Mouse (Mus musculus) natural killer cell, adult 2 months (primary cell): ENCODE results near the gene Ascl2.

Experiments
- DNase-seq, 2 experiments: peaks; one replicate each; pipeline ENCODE4 v3.0.0; 2022; ENCODE audit warnings: low spot score in 2 of 2

Gene Ascl2

DNA sequence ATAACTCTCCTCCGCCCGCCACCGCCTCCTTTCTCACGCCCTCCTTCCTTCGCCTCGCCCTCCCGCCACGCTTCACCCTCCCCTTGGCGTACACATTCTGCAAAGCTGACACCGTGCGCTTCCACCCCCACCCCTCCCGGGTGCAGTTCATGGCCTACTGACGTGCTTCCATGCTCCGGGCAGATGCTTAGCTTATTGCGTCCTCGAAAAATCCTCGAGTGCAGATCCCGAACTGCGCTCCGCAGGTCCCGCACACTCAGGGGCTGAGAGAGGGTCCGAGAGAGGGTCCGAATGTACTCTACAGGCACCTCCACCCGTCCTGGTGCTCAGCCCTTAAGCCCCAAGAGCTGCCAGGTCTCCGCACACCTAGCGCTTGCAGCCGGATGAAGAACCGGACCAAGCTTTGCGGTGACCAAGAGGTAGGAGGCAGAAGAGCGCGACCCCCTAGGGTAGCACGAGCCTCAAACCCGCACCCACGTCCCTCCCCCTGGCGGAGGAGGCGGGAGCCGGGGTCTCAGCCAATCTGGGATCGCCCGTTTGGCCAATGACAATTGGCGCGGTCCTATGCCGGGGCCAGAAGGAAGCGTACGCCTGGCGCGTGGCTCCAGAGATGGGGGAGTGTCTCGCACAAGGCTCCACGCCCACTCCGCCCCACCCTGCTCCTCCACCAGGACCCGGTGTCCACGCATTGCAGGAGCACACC lies at the start of gene Ascl2:
Ascl2 (minus strand) TSS at position 456 of the 703 bp plus-strand sequence.
- no peak for DNase-seq

DNA sequence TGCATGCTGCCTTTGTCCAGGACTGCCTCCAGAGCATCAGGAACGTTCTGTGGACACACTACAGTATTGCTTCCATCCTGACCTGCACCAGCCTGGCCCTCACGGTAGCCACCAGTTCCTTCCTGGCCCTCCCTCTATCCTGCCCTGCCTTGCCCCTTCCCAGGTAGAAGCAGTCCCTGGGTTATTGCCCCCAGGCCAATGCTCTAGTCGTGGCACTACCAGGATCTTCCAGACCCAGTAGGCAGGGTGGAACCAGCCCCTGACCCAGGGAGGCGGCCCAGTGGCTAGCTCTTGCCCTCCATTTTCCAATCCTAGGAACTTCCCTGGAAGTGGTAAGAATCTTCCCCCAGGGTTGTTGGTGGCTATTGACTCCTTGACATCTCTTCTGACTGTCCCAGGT lies 48.1 kb upstream of the Ascl2 start:
- DNase-seq = no peak

DNA sequence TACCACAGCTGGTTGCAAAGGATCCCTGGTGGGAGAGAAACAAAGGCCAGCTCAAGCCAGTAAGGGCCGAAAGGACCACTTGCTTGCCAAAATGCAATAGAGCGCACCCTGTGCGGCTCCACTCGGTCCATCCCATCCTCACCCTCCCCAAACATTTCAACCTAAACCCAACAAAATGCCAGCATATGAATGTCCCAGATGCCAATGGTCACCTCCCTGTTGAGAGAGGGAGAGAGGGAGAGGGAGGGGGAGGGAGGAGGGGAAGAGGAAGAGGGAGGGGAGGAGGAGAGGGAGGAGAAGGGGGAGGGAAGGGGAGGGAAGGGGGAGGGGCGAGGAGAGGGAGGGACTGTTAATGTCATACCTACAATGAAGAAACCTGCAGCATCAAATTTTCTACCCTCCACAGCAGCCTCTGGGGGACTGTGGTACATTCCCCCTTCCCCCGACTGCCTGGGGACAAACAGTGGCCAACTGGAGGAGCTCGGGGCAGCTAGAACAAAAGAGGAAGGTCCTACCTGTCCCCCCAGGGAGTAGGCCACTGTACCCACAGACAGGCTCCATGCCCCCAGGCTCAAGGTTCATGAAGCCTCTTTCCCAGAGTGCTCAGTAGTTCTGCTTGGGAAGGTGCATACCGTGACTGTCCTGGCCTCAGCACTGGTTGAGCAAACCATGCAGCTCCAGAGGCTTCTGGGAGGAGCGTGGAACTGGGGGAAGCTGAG lies 47.5 kb upstream of the Ascl2 start:
- DNase-seq = no peak

DNA sequence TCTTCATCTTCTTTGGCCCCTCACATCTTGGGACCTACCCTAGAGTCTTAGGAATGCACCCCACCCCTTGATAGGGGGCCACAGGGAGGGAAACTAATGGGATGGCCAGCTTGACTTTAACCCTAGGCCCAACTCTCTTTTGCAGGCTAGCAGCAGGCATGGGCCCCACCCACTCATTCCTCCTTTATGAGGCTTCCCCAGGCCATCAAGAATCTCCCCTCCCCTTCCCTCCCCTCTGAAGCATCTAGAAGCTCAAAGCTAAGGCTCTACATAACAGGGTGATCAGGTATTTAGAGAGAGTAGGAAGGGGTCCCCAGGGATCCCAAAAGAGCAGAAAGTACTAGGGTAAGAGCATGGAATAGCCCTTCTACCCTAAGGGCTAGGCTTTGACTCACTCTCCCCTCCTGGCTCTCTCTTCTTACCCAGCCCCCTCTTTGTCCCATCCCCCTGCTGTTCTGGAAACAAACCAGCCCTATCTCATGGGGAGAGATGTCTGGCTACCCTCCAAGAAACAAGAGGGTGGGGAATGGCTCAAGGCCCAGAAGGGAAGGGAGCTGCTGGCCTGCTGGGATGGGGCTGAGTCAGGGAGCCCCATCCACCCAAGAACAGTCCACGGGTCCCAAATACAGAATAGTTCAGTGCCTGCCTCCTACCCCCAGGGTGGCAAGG lies 46.8 kb upstream of the Ascl2 start:
- no peak for DNase-seq

DNA sequence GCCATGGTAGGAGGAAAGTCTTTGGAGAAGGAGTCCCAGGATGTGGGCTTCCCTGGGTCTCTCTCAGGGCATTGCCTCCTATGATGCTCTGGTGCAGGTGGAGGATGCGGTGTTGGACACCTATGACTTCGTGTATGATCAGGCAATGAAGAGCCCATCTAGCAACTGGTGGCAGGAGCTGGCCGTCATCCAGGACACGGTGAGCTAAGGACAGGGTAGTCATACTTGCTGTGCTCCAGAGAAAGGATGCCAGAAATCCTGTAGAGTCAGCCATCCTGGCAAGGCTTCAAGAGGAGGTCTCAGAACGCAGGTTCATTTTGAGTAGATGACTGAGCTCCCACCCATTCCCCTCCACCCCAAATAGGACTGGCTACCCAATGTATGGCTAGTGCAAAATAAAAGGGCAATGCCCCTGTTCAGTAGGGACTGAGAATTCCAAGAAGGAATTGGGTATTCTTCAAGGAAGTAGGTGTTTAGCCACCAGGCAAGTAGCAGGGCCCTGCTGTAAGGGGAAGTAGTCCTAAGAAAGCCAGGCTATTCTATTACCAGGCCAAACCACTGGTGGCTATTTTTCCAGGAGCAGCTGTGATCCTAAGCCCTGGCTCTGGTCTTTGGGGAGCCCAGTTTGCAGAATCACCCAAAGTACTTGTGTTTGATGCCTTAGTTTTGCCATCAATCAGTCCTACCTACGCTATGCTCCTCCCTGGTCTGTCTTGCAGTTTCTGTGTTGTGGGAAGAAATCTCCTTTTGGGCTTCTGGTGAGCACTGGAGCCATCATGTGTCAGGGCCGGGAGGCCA lies 46.0 kb upstream of the Ascl2 start:
- no peak for DNase-seq

DNA sequence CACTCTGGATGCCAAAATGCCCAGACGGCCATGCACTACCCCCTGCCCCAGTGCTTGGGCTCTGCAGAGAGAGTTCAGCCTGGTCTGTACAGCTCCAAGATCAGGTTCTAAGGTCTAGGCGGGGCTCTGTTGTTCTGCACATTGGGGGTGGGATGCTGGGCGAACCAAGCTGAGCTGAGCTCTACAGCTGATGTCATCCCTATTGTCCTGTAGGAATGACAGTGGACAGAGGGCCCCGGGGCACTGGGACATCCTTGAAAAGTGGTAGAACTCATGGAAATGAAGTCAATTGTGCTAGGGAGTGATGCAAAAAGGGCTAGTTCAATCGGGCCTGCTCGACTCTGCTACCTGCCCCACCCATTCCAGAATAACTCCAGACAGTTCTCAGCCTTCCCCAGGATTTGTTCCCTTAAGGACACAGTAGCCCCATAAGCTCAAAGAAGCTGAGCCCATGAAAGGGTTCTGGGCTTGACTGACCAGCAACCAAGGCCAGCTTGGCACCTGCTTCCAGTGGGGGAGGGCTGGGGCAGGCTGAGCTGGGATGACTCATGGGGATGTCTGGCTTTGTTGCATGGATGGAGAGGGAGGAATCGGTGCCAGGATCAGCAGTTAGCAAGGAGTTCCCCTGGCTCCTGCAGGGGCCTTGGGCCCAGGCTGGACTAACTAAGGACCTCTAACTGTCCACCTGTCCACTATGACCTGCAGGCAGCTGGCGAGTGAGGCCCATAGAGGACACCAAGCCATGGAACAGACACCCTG lies 44.5 kb upstream of the Ascl2 start:
- DNase-seq = no peak

DNA sequence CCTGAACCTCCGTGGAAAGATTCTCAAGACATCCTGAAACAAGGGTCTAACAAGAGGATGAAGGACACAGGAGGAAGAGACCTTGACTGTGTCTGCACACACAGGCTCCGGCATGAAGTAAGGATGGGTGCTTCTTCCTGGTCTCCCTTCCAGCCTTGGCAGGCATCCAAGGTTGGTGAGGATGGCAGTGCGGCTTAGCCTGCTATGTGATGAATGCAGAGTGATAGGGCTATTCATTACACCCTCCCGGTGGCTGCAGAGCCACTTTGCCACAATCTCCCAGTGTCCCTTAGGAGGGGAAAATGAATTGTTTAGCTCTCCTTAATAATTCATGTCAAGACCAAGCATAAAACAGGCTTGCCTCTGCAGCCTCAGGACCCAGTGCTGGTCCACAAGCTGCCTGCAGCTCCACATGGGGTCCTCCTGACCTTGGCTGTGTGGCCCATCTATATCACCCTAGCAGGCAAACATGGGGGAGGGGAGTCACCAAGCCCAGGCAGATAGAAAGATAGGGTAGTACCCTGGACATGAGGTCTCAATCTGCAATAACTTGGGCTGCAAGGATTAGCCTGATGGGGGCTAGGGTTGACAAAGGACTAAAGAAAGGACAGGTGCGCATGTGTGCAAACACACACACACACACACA lies 43.3 kb upstream of the Ascl2 start:
- no peak for DNase-seq

DNA sequence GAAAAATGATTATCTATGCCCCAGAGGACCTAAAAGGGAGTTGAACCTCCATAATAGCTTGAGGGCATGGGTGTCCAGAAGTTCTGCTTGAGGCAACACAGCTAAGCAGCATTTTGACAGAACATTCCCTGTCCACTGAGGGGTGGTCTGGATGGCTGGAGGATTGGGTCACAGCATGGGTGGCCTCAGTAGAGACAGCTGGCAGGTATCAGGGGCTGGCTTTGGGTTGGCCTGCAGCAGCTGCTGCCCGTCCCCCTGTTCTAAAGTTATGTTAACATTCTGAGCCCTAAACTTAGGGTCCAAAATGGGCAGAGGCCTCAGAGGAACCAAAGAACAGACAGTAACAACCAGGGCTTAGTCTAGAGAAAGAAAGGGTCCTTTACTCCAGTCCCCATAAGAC lies 42.2 kb upstream of the Ascl2 start:
- DNase-seq = no peak

DNA sequence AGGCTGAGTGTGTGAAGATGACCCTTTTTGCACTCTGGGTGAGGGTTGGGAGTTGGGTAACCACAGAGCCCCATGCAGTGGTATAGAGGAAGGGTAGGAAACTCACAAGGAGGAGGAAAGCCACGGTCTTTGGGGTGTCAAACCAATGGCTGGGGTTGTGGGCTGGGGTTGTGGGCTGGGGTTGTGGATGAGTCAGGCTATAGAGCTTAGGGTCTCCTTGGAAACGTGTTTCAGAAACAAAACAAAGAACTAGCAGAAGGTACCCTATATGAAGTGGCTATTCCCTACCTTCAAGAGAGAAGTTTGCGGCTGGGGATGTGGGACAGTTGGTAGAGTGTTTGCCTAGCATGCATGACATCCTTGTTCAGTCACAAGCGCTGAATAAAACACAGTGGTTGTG lies 40.9 kb upstream of the Ascl2 start:
- peak; percentile 68 to 81 for DNase-seq

DNA sequence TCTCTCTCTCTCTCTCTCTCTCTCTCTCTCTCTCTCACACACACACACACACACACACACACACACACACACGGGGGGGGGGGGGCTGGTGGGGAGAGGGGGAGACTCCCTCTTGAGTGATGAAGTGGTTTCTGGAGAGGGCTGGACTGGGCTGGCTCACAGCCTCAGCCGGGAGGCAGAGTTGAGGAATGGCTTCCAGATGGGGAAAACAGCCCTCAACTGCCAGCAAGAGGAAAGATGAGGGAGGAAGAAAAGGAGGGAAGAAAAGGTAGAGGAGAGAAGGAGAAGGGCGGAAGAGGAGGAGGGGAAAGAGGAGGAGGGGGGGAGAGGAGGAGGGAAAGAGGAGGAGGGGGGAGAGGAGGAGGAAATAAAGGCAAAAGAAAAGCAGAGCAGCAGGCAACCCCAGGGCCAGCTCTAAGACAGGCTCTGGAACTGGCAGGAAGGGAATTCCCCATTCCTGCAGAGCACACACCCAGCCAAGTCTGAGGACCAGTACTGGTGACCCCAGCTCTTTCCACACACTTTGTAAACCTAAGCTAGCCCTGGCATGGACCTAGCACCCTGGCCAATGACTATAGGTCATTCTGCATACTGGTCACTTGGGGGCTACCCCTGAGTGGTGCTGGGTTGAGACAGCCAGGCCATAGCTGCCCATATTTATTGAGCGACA lies 40.1 kb upstream of the Ascl2 start:
- peak in 1 of 2 experiments; percentile 31 for DNase-seq

DNA sequence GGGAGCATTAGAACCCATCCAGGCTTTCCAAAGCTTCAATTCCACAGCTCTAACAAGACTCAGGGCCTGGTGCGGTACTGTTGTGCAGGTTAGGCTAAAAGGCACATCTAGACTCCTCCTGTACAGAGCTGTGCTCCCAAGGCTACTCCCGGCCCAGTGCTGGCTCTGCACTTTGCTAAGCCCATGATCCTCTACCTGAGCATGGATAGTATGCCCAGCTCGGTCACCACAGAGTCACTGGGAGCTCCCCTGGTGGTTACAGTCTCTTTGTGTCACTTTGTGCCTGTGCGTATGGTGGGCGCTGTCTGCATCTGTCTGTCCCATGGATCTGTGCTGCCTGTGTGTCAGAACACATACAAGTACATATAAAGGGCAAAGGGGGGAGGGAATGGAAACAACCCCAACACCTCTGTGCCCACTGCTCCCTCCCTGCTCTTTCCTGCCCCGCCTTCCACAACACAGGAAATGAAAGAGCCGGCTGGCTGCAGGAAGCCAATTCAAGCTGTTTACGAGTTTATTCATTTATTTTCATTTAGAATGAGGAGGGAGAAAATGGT lies 39.4 kb upstream of the Ascl2 start:
- peak; percentile 66 to 69 for DNase-seq

DNA sequence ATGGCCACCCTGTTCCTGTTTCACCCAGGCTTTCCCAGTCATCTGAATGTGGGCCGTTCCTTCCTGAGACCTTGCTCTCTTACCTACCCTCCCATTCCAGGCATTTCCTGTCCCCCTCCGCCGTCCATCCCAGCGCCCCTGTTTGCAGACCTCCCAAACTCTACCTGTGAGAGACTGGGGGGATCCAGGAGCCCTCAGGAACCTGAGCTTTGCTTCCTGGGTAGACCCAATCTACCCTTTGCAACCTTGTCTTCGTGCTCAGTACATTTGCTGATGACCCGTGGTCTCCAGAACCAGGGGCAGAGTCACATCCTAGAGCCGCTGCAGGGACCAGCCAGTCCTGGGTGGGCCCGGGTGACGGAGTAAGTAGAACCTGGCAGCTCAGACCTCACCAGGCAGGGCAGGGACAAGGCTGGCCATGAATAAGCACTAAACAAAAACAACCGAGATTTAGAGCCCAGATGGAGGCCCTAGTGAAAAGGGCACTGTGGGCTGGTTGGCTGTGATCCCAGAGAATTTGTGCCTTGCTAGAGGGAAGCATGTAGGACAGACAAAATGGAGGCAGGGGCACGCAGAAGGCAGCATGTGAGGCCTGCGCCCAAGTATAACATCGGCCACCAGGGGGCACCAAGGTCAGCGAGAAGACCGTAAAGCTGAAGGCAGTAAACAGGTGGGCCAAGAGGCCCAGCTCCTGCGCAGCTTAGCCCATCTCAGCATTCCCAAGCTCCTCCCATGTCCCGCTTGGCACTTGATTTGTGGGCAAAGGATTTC lies 38.7 kb upstream of the Ascl2 start:
- DNase-seq = peak; percentile 86 to 91

DNA sequence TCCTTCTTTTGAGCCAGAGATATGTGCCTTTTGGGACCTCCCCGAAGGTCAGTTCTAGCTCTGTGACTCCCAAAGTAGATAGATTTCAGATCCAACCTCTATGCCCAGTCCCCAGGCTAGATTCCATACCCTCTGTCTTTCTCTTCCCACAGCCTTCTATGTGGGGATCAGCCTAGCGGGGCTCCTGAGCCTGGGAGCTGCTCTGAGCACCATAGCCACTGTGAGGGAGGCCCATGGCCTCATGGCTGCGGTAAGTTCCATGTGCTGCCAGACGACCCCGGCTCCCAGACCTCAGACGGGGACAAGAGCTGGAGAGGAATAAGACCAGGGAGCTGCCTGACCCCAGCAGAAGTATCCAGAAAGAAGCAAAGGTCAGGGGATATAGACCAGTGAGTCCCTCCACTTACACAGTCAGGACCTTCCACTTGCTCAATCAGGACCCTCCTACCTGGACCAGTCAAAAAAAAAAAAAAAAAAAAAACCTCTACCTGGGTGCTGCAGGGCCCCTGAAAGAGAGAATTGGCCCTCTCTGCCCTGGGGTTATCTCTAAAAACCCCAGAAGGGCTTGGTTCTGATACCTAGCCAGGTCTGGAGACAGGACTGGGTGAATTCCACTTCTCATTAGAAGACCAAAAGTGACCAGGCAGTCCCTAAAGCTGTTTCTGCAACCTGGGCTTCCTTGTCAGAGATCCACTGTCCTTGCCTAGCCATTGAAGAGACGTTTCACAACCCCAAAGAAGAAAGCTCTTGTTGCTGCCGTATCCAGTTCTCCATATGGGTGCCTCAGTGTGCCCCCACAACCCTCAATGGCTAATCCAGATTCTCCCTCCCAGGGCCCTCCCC lies 37.9 kb upstream of the Ascl2 start:
- DNase-seq = no peak

DNA sequence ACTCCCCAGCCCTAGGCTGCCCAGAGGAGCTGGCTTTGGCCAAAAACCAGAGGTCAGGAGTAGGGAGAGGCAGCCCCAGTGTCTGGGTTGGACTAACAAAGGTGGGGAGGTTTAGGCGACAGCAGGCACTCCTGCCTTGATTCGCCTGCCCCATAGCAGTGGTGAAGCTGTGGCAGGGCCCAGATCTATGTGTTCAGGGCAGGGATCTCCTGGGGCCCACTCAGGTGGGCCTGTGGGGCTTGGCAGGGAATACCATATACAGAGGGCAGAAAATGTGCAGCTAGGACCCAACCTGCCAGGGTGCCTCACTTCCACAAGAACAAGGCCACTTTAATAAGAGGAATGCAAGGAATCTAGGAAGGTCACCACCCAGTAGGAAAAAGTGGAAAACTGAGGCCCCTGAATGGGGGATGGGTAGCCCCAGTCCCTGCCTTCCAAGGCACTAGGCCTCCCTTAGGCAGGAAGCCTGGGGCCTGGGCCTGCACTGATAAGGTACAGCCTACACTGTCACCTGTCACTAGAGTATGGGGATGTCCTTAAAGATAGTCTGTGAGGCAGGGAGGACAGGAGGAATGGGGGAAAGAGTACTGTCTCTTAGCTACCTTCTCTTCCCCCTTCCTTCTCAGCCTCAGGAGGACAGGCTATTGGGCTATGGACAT lies 37.2 kb upstream of the Ascl2 start:
- no peak for DNase-seq

DNA sequence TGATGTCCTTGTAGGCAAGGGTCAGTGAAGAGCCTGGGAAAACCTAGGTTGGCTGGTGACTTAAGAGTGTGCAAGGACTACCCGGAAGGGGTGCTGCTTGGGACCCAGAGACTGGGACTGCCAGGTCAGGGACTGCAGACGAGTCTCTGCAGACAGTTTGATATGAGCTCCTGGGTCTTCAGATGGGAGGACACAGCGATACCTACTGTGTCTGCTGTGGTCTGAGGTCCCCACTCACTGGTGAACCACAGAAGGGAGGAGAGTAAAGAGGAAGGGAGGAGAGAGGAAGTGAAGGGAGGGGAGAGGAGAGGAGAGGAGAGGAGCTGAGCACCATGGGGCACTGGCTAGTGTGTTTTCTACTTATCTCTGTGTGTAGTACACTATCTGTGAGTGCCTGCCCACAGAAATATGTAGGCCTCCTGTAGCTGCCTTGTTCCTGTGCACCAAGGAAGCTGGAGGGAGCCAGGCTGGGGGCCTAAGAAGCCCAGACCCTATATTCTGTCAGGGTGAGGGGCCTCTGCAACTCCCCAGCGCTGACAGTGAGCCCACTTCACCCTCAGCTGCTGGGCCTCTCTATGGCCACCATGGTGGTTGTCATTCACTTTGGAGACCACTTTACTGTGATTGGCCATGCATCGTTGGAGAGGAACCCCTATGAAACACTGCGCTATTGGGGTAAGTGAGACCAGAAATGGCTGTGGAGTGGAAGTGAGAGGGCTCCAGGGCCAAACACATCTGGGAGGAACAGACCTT lies 36.5 kb upstream of the Ascl2 start:
- peak; percentile 36 to 45 for DNase-seq

DNA sequence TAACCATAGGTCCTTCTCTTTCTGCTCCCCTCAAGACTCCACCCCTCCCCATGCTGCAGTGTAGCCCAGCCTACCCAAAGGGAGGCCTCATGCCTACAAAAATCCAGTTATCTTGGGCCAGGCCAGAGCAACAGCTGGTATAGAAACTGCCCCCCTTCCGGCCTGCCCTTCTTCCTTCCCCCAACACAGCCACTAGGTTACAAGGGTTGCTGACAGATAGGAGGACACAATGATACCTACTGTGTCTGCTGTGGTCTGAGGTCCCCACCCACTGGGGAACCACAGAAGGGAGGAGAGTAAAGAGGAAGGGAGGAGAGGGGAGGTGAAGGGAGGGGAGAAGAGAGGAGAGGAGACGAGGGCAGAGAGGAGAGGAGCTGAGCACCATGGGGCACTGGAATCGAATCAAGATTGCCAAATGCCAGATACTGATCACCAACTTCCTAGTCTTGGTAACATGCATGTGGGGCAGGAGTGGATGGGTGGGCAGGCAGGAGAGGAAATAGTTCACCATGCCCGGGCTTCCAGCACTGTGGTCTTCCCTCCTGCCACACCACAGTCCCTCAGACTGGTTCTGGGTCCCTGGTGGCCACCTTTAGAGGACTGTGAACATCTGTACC lies 35.8 kb upstream of the Ascl2 start, which contains the start of gene Tspan32:
Tspan32 (plus strand) TSS at position 320 of the 617 bp plus-strand sequence.
- DNase-seq = peak; percentile 65 to 66
